Mouse (Mus musculus) stomach, embryonic 14.5 days (tissue): ENCODE measurements around the gene Dot1l. TPM values are rescaled to one million over a fixed set of nuclear protein-coding genes. Genes with fewer than 3 reads are reported as not detected.

ENCODE experiments used
- ATAC-seq: fragments of 200-750 bp; cut with Nextera tagmentation; 2 replicates; pipeline ENCODE4 v1.8.0; 2017; ENCODE audit warnings: low read depth, moderate TSS enrichment; ENCODE audit not compliant: insufficient number of reproducible peaks, insufficient read depth, low FRiP score
- H3K27ac ChIP-seq: fragments of 300-500 bp; sonication (generic); 2 replicates; pipeline ENCODE4 v1.5.1; 2014; ENCODE audit warnings: mild to moderate bottlenecking, low read length, moderate library complexity, mixed read lengths
- H3K27me3 ChIP-seq: fragments of 300-500 bp; sonication (generic); 2 replicates; pipeline ENCODE4 v1.6.1; 2014; ENCODE audit warnings: low read length, control low read depth, mixed read lengths; ENCODE audit not compliant: control insufficient read depth, insufficient read depth
- H3K36me3 ChIP-seq: fragments of 300-500 bp; sonication (generic); 2 replicates; pipeline ENCODE4 v1.6.1; 2014; ENCODE audit warnings: mild to moderate bottlenecking, control low read depth, low read length, moderate library complexity, mixed read lengths; ENCODE audit not compliant: control insufficient read depth, insufficient read depth
- H3K4me1 ChIP-seq: fragments of 300-500 bp; sonication (generic); 2 replicates; pipeline ENCODE4 v1.6.1; 2014; ENCODE audit warnings: low read length, control low read depth, mixed read lengths; ENCODE audit not compliant: control insufficient read depth, insufficient read depth
- H3K4me2 ChIP-seq: fragments of 300-500 bp; sonication (generic); replicated peaks from 2 replicates; pipeline ENCODE4 v1.6.1; 2014; ENCODE audit warnings: low read depth, low read length, control low read depth
- H3K4me3 ChIP-seq: fragments of 300-500 bp; sonication (generic); 2 replicates; pipeline ENCODE4 v1.5.1; 2014; ENCODE audit warnings: low read depth, low read length, control low read depth
- H3K9ac ChIP-seq: fragments of 300-500 bp; sonication (generic); replicated peaks from 2 replicates; pipeline ENCODE4 v1.6.1; 2014; ENCODE audit warnings: low read depth, mild to moderate bottlenecking, control low read depth, low read length, moderate library complexity, mixed read lengths
- H3K9me3 ChIP-seq: fragments of 300-500 bp; sonication (generic); 2 replicates; pipeline ENCODE4 v1.6.1; 2016; ENCODE audit warnings: low read depth, low read length, control low read depth; ENCODE audit not compliant: control insufficient read depth
- WGBS: fragments of 180-500 bp; shearing (Covaris S2); extraction: QIAGEN DNeasy Blood & Tissue Kit; methylation state at CpG from one replicate; pipeline ENCODE4 v1.1.7; 2014; 5-methylcytosine and 5-hydroxymethylcytosine counted together
- polyA plus RNA-seq: library from polyadenylated mRNA; unstranded; fragments of >200 nt; fragmentation: Nextera tagmentation; extraction: Ambion mirVana; gene quantifications from 2 replicates; pipeline ENCODE4 v1.2.1, GENCODE M21; 2014

Gene Dot1l
- polyA plus RNA-seq, 1 experiment from 2014 or later = 25.8 TPM

- Histone ChIP-seq H3K4me1 (0 out of 2 replicates have a peak, but pooled peaks cover 5% of the 10 kb centered on the region), H3K9ac (no peak overlapping the region), H3K4me3 (no peak overlapping the region), H3K27me3 (no peaks in the 10 kb centered on the region), H3K4me2 (no peak overlapping the region), H3K27ac (no peak overlapping the region), H3K9me3 (no peaks in the 10 kb centered on the region), H3K36me3 (peaks cover 36% of the 10 kb centered on the region)
- no peak for ATAC-seq
- WGBS = 95% methylated on average over 2 of the region's 2 CpGs
Observed at GRCm38 (mm10) chr10:80763502-80763901, 8.5 kb downstream of the Dot1l start.

DNA sequence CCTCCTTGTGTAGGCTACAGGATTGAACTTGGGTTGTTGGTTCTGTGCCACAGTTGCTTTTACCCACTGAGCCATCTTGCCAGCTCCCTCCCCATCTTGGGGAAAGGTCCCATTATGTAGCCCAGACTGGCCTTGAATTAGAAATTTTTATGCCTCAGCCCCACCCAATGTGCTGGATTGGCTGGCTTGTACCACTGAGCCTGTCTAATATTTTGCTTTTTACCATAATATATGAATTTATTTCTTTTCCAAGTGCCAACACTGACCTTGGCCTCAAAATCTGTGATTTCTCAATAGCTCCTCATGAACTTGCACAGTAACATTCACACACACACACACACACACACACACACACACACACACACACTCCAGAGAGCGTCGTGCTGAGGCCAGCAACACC, 10.7 kb downstream of the Dot1l start:
- H3K27ac ChIP-seq = no peak overlapping the region
- no peak for ATAC-seq

DNA sequence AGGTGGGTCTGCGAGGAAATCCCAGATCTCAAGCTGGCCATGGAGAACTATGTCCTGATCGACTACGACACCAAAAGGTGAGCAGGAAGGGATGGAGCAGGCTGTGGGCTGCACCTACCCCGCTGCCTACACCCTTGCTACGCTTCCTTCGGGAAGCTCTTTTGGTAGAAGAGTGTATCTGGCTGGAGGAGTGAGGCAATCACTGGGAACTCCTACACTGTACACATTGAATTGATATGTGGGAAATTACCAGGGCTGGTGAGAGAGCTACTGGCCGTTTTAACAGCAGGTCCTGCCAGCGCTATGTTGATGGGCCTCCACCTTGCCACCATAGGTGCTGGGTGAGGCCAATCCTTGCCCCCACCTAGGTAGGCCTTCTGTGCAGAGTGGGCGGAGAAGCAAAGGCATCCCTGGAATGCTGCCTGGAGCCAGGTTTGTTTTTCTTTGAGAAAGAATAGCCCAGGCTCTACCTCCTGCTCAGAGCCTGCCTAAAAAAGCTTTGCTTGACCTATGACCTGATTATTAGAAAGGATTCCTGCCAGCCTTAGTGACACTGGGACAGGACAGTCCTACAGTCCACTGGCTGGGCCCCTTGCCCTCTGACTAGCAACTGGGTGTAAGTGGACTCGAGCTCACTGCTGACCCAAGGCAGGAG, 11.3 kb downstream of the Dot1l start:
- Histone ChIP-seq H3K27me3 (no peaks in the 10 kb centered on the region), H3K4me2 (no peak overlapping the region), H3K4me3 (no peak overlapping the region), H3K9me3 (no peaks in the 10 kb centered on the region), H3K4me1 (no peaks in the 10 kb centered on the region), H3K36me3 (peaks cover 60% of the 10 kb centered on the region), H3K27ac (no peak overlapping the region; the same call in 1 of the 2 replicates), H3K9ac (no peak overlapping the region)
- WGBS = 54% methylated on average over 10 of the region's 10 CpGs
- peak; percentile 69 for ATAC-seq

More for the DNA sequence above, 10.7 kb downstream of the Dot1l start:
- 74% methylated on average over 2 of the region's 2 CpGs for WGBS
- H3K4me3 ChIP-seq = no peak overlapping the region
- peaks cover 54% of the 10 kb centered on the region for H3K36me3 ChIP-seq
- H3K4me1 ChIP-seq = 0 out of 2 replicates have a peak, but pooled peaks cover 3% of the 10 kb centered on the region
- H3K9ac ChIP-seq = no peak overlapping the region
- no peaks in the 10 kb centered on the region for H3K9me3 ChIP-seq
- no peaks in the 10 kb centered on the region for H3K27me3 ChIP-seq
- H3K4me2 ChIP-seq = no peak overlapping the region

DNA sequence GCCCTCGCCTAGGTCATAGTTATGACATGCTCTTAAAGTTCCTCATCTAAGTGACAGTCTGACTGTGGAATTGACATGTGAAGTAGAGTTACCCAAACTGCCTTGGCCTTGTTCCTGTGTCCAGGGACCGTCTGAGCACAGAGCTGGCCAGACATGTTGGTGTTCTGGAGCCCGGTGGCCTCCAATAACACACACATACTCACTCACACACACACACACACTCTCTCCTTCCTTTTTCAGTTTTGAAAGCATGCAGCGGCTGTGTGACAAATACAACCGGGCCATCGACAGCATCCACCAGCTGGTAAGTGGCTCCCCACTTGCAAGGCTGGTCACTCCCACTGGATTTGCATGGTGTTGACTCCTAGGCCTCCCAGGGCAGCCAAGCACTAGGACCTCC, 13.4 kb downstream of the Dot1l start:
- no peak overlapping the region for H3K27ac ChIP-seq
- no peak for ATAC-seq
- WGBS = 89% methylated on average over 6 of the region's 6 CpGs
- H3K4me2 ChIP-seq = no peak overlapping the region
- H3K4me1 ChIP-seq = no peaks in the 10 kb centered on the region
- no peaks in the 10 kb centered on the region for H3K27me3 ChIP-seq
- H3K36me3 ChIP-seq = peaks cover 80% of the 10 kb centered on the region
- H3K4me3 ChIP-seq = no peak overlapping the region
- H3K9ac ChIP-seq = no peak overlapping the region
- H3K9me3 ChIP-seq = no peaks in the 10 kb centered on the region

- no peak overlapping the region for H3K4me3 ChIP-seq
- H3K4me1 ChIP-seq = peaks cover 9% of the 10 kb centered on the region
- H3K27ac ChIP-seq = peak overlapping the region; percentile 80; the same call in 1 of the 2 replicates
- no peak overlapping the region for H3K9ac ChIP-seq
- H3K36me3 ChIP-seq = peaks cover 87% of the 10 kb centered on the region
- no peaks in the 10 kb centered on the region for H3K9me3 ChIP-seq
- no peak for ATAC-seq
- no peaks in the 10 kb centered on the region for H3K27me3 ChIP-seq
- no peak overlapping the region for H3K4me2 ChIP-seq
- WGBS = 82% methylated on average over 5 of the region's 5 CpGs
Observed at GRCm38 (mm10) chr10:80773816-80774215, 18.8 kb downstream of the Dot1l start.

DNA sequence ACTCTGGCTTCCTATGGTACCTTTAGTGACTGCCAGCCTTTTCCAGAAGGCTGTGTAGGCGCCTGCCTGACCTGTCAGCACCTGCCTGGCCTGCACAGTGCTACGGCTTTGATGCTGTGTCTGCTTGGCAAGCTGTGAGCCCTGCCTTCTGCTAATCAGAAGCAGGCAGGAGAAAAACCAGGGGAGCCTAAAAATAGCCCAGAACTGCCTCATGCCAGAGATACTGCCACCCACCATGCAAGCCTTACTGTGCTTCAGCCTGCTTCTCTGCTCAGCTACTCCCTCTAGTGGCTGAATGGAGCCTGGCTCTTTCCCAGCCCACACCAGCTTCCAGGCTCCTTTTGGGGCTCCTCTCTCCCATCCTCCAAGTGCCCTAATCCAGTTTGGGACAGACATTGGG, 19.5 kb downstream of the Dot1l start:
- H3K4me3 ChIP-seq = no peak overlapping the region
- no peak overlapping the region for H3K4me2 ChIP-seq
- WGBS = 53% methylated on average over 2 of the region's 2 CpGs
- H3K9ac ChIP-seq = no peak overlapping the region
- H3K9me3 ChIP-seq = no peaks in the 10 kb centered on the region
- peak overlapping the region; percentile 80; the same call in 1 of the 2 replicates for H3K27ac ChIP-seq
- H3K27me3 ChIP-seq = no peaks in the 10 kb centered on the region
- peaks cover 9% of the 10 kb centered on the region for H3K4me1 ChIP-seq
- ATAC-seq = peak; percentile 86; the same call in 1 of the 2 replicates
- H3K36me3 ChIP-seq = peaks cover 88% of the 10 kb centered on the region

- Histone ChIP-seq H3K9me3 (no peaks in the 10 kb centered on the region), H3K9ac (no peak overlapping the region), H3K27ac (no peak overlapping the region), H3K27me3 (no peaks in the 10 kb centered on the region), H3K4me3 (no peak overlapping the region), H3K36me3 (peaks cover 88% of the 10 kb centered on the region), H3K4me2 (no peak overlapping the region), H3K4me1 (peaks cover 9% of the 10 kb centered on the region)
- WGBS = 91% methylated on average over 4 of the region's 4 CpGs
- no peak for ATAC-seq
Observed at GRCm38 (mm10) chr10:80774981-80775380, 20.0 kb downstream of the Dot1l start.

GRCm38 (mm10) chr10:80775731-80776130, 20.7 kb downstream of the Dot1l start:
- Histone ChIP-seq H3K27ac (peak overlapping the region; percentile 41; the same call in 1 of the 2 replicates), H3K4me1 (peaks cover 9% of the 10 kb centered on the region), H3K27me3 (no peaks in the 10 kb centered on the region), H3K4me3 (no peak overlapping the region), H3K9me3 (no peaks in the 10 kb centered on the region), H3K9ac (no peak overlapping the region), H3K4me2 (no peak overlapping the region), H3K36me3 (peaks cover 89% of the 10 kb centered on the region)
- 92% methylated on average over 4 of the region's 4 CpGs for WGBS
- no peak for ATAC-seq
